Mouse (Mus musculus) heart, postnatal 36 days (tissue): ENCODE results near the gene Kcnf1. TPM values are rescaled to one million over a fixed set of nuclear protein-coding genes. Genes with fewer than 3 reads are reported as not detected.

Experiments
- DNase-seq, 2 experiments: peaks; one replicate each; pipeline ENCODE4 v3.0.0; 2021 to 2022
- intact Hi-C: fragments of 180-260 bp; cut with DNase I; formaldehyde crosslinking; loops from one replicate; pipeline ENCODE4 v1.15.1; 2025
- total RNA-seq, 2 experiments: library from RNA; stranded (reverse); gene quantifications; 2 replicates each; pipeline ENCODE4 v1.2.3; 2021

Gene Kcnf1
- not detected for total RNA-seq

GRCm38 (mm10) chr12:17176757-17177092 is at the start of gene Kcnf1:
Gene Kcnf1, minus strand, starts transcription at chr12:17176888.
- intact Hi-C loops, result no loop called here
- DNase-seq, result no peak

GRCm38 (mm10) chr12:17225012-17225411 is 48.3 kb upstream of the Kcnf1 start:
- no peak for DNase-seq

GRCm38 (mm10) chr12:17223050-17223449 is 46.4 kb upstream of the Kcnf1 start:
- intact Hi-C loops, result no loop called here
- no peak for DNase-seq

More at GRCm38 (mm10) chr12:17225012-17225411, 48.3 kb upstream of the Kcnf1 start:
- intact Hi-C loops, result no loop called here

GRCm38 (mm10) chr12:17221891-17222428 is 45.3 kb upstream of the Kcnf1 start:
- intact Hi-C loops, result no loop called here
- no peak for DNase-seq

GRCm38 (mm10) chr12:17220631-17221030 is 43.9 kb upstream of the Kcnf1 start:
- intact Hi-C loops, result no loop called here
- DNase-seq, result no peak

GRCm38 (mm10) chr12:17219107-17219506 is 42.4 kb upstream of the Kcnf1 start:
- DNase-seq, result no peak

GRCm38 (mm10) chr12:17218390-17218789 is 41.7 kb upstream of the Kcnf1 start:
- no peak for DNase-seq
- intact Hi-C loops, result no loop called here

More at GRCm38 (mm10) chr12:17219107-17219506, 42.4 kb upstream of the Kcnf1 start:
- intact Hi-C loops, result no loop called here

- intact Hi-C loops, result no loop called here
- no peak for DNase-seq
Observed at GRCm38 (mm10) chr12:17215751-17216150, 39.1 kb upstream of the Kcnf1 start.

- intact Hi-C loops, result no loop called here
- DNase-seq, result no peak
Observed at GRCm38 (mm10) chr12:17202492-17203322, 26.0 kb upstream of the Kcnf1 start.

- intact Hi-C loops, result no loop called here
- no peak for DNase-seq
Observed at GRCm38 (mm10) chr12:17198621-17199020, 21.9 kb upstream of the Kcnf1 start.

GRCm38 (mm10) chr12:17194140-17194539 is 17.5 kb upstream of the Kcnf1 start:
- no peak for DNase-seq
- intact Hi-C loops, result no loop called here

GRCm38 (mm10) chr12:17193311-17193710 is 16.6 kb upstream of the Kcnf1 start:
- intact Hi-C loops, result no loop called here

GRCm38 (mm10) chr12:17192887-17193286 is 16.2 kb upstream of the Kcnf1 start:
- intact Hi-C loops, result no loop called here
- DNase-seq, result no peak

More at GRCm38 (mm10) chr12:17193311-17193710, 16.6 kb upstream of the Kcnf1 start:
- no peak for DNase-seq

GRCm38 (mm10) chr12:17184303-17184775 is 7.7 kb upstream of the Kcnf1 start:
- DNase-seq, result peak; percentile 20 to 23
- intact Hi-C loops, result no loop called here

- intact Hi-C loops, result no loop called here
- DNase-seq, result no peak
Observed at GRCm38 (mm10) chr12:17183788-17184187, 7.1 kb upstream of the Kcnf1 start.

- intact Hi-C loops, result no loop called here
- no peak for DNase-seq
Observed at GRCm38 (mm10) chr12:17176041-17176756, 489 bp downstream of the Kcnf1 start.

- intact Hi-C loops, result no loop called here
Observed at GRCm38 (mm10) chr12:17175531-17175951, 1.1 kb downstream of the Kcnf1 start.

GRCm38 (mm10) chr12:17175124-17175523 is 1.6 kb downstream of the Kcnf1 start:
- DNase-seq, result no peak
- intact Hi-C loops, result no loop called here

More at GRCm38 (mm10) chr12:17175531-17175951, 1.1 kb downstream of the Kcnf1 start:
- DNase-seq, result no peak

GRCm38 (mm10) chr12:17174134-17174893 is 2.4 kb downstream of the Kcnf1 start:
- DNase-seq, result no peak
- intact Hi-C loops, result no loop called here

GRCm38 (mm10) chr12:17170406-17170805 is 6.3 kb downstream of the Kcnf1 start:
- no peak for DNase-seq
- intact Hi-C loops, result no loop called here

- intact Hi-C loops, result no loop called here
- no peak for DNase-seq
Observed at GRCm38 (mm10) chr12:17166116-17166515, 10.6 kb downstream of the Kcnf1 start.
